ENCODE assay signal across 7 mouse cellular contexts in genomic region chr16:17922163-17922538, GRCm38 (mm10). TPM values are rescaled to one million over a fixed set of nuclear protein-coding genes. Genes with fewer than 3 reads are reported as not detected.
DNase-seq lines count a peak whose midpoint lies in the region; ATAC-seq and TF ChIP-seq lines count a peak whose summit lies in the region.

No protein-coding gene starts in this region.

- peaks cover 32% of the 10 kb centered on the region for H3K4me1 ChIP-seq in embryonic facial prominence, embryonic 10.5 days
- peaks cover 14% of the 10 kb centered on the region for H3K4me1 ChIP-seq in heart, embryonic 16.5 days (ENCODE audit: control insufficient read depth, insufficient read depth, low read length)

- peak overlapping the region; percentile 90 for H3K9ac ChIP-seq in heart, embryonic 16.5 days (ENCODE audit: low read length)

- no peaks in the 10 kb centered on the region for H3K9me3 ChIP-seq in embryonic facial prominence, embryonic 10.5 days
- no peaks in the 10 kb centered on the region for H3K9me3 ChIP-seq in heart, embryonic 16.5 days (replicated peaks; ENCODE audit: control insufficient read depth, low read length)

- H3K79me2 ChIP-seq in macrophage (ENCODE audit: inconsistent target), result peaks cover 7% of the 10 kb centered on the region; the same call in 1 of the 2 replicates

- DNase-seq in left cerebral cortex, adult 2 months (ENCODE audit: extremely low spot score in 1 of 2, low spot score in 2 of 2), result no peak
- DNase-seq in left cerebral cortex, adult 11 months (ENCODE audit: low spot score), result no peak
- DNase-seq in embryonic facial prominence, embryonic 10.5 days (ENCODE audit: low spot score), result no peak
- peak; percentile 65 for DNase-seq in testis, postnatal 14 days (ENCODE audit: low spot score)
- DNase-seq in frontal cortex, postnatal 10 days (ENCODE audit: low spot score in 2 of 2), result no peak

- no peak for TF ChIP-seq CTCF in left cerebral cortex, adult 2 months (IDR thresholded peaks at IDR 0.05)

- peaks cover 40% of the 10 kb centered on the region for H3K27me3 ChIP-seq in embryonic facial prominence, embryonic 10.5 days (replicated peaks; ENCODE audit: low read depth, poor library complexity, severe bottlenecking)
- H3K27me3 ChIP-seq in heart, embryonic 16.5 days (ENCODE audit: control insufficient read depth, insufficient read depth, low read length), result peaks cover 22% of the 10 kb centered on the region

- under 1% methylated on average over 14 of the region's 14 CpGs for WGBS in embryonic facial prominence, embryonic 10.5 days
- under 1% methylated on average over 14 of the region's 14 CpGs for WGBS in heart, embryonic 16.5 days
- WGBS in macrophage (ENCODE audit: missing documents), result 0% methylated on average over 14 of the region's 14 CpGs

- peak; percentile 11; the same call in 1 of the 2 replicates for ATAC-seq in heart, embryonic 16.5 days (replicated peaks; ENCODE audit: extremely low read depth, insufficient read depth, low FRiP score)

- H3K4me3 ChIP-seq in left cerebral cortex, adult 2 months, result peak overlapping the region; percentile 78
- H3K4me3 ChIP-seq in embryonic facial prominence, embryonic 10.5 days, result peak overlapping the region; percentile 84
- peak overlapping the region; percentile 87 for H3K4me3 ChIP-seq in heart, embryonic 16.5 days (ENCODE audit: low read length)
- H3K4me3 ChIP-seq in macrophage (ENCODE audit: inconsistent target), result peak overlapping the region; percentile 95

- H3K4me2 ChIP-seq in heart, embryonic 16.5 days (ENCODE audit: low read depth, low read length), result peak overlapping the region; percentile 90

- H3K36me3 ChIP-seq in embryonic facial prominence, embryonic 10.5 days (replicated peaks), result peaks cover 24% of the 10 kb centered on the region
- peaks cover 7% of the 10 kb centered on the region for H3K36me3 ChIP-seq in heart, embryonic 16.5 days (ENCODE audit: control insufficient read depth, insufficient read depth)
- H3K36me3 ChIP-seq in macrophage (ENCODE audit: inconsistent target), result 0 out of 2 replicates have a peak, but pooled peaks cover 5% of the 10 kb centered on the region

- peak overlapping the region; percentile 90 for H3K27ac ChIP-seq in left cerebral cortex, adult 2 months
- H3K27ac ChIP-seq in embryonic facial prominence, embryonic 10.5 days (replicated peaks), result peak overlapping the region; percentile 89
- peak overlapping the region; percentile 81 for H3K27ac ChIP-seq in heart, embryonic 16.5 days (ENCODE audit: low read length)
- H3K27ac ChIP-seq in macrophage, result peak overlapping the region; percentile 83

- intact Hi-C loops in left cerebral cortex, adult 2 months (cut with DNase I), result loop anchor here (10.0 kb wide), 1 partner anchor 313 kb away; the partner anchor contains the start of gene Zdhhc8

RNA-seq across cellular contexts. Expression of gene Slc25a1, which starts 5.9 kb away (rescaled TPM):
- 10 to 100 TPM; 39.2 to 43.9 TPM for total RNA-seq in left cerebral cortex, adult 2 months (2021)
- polyA plus RNA-seq in embryonic facial prominence, embryonic 10.5 days (2016; fragmentation: Nextera tagmentation; extraction: Ambion mirVana), result 85.8 and 90.6 TPM in 2 replicates
- polyA plus RNA-seq in heart, embryonic 16.5 days (2015; fragmentation: Nextera tagmentation; extraction: Ambion mirVana), result 27.2 and 27.9 TPM in 2 replicates
- total RNA-seq in macrophage (2018; cell fraction: chromatin; rRNA removed), result 10 to 100 TPM; 23.7 to 85.3 (median 42.9) TPM
- 10 to 100 TPM; 54.1 to 99.1 (median 76.3) TPM for total RNA-seq in macrophage (2018; cell fraction: cytosol; rRNA removed)
- total RNA-seq in macrophage (2018; cell fraction: nucleus; rRNA removed), result 10 to 100 TPM; 29.4 to 60.0 (median 42.6) TPM
- 61.5 to 82.8 TPM (median 66.1 TPM) in 3 replicates for polyA plus RNA-seq in macrophage (2018)

RNA-seq across cellular contexts. Expression of gene Gsc2, which starts 7.3 kb away (rescaled TPM):
- total RNA-seq in left cerebral cortex, adult 2 months (2021), result not detected
- not detected in 2 replicates for polyA plus RNA-seq in embryonic facial prominence, embryonic 10.5 days (2016; fragmentation: Nextera tagmentation; extraction: Ambion mirVana)
- not detected in 2 replicates for polyA plus RNA-seq in heart, embryonic 16.5 days (2015; fragmentation: Nextera tagmentation; extraction: Ambion mirVana)
- not detected for total RNA-seq in macrophage (2018; cell fraction: chromatin; rRNA removed)
- total RNA-seq in macrophage (2018; cell fraction: cytosol; rRNA removed), result not detected
- total RNA-seq in macrophage (2018; cell fraction: nucleus; rRNA removed), result not detected
- not detected in 3 replicates for polyA plus RNA-seq in macrophage (2018)

RNA-seq across cellular contexts. Expression of gene Ess2, which starts 11.0 kb away (rescaled TPM):
- total RNA-seq in left cerebral cortex, adult 2 months (2021), result 10 to 100 TPM; 27.8 to 31.8 TPM
- polyA plus RNA-seq in embryonic facial prominence, embryonic 10.5 days (2016; fragmentation: Nextera tagmentation; extraction: Ambion mirVana), result 57.4 and 60.6 TPM in 2 replicates
- 31.6 and 32.7 TPM in 2 replicates for polyA plus RNA-seq in heart, embryonic 16.5 days (2015; fragmentation: Nextera tagmentation; extraction: Ambion mirVana)
- 100 to 1,000 TPM in 1 of 26 experiments, 10 to 100 TPM in 25; 13.0 to 103 (median 64.3) TPM for total RNA-seq in macrophage (2018; cell fraction: chromatin; rRNA removed)
- total RNA-seq in macrophage (2018; cell fraction: cytosol; rRNA removed), result 10 to 100 TPM in 18 of 26 experiments, 1 to 10 TPM in 8; 6.2 to 14.3 (median 11.2) TPM
- total RNA-seq in macrophage (2018; cell fraction: nucleus; rRNA removed), result 10 to 100 TPM; 14.2 to 44.8 (median 30.6) TPM
- polyA plus RNA-seq in macrophage (2018), result 10.8 to 12.0 TPM (median 11.9 TPM) in 3 replicates

RNA-seq across cellular contexts. Expression of gene Tssk2, which starts 23.7 kb away (rescaled TPM):
- total RNA-seq in left cerebral cortex, adult 2 months (2021), result not detected
- polyA plus RNA-seq in embryonic facial prominence, embryonic 10.5 days (2016; fragmentation: Nextera tagmentation; extraction: Ambion mirVana), result 0.14 TPM in 1 of 2 replicates, not detected in the other
- not detected in 2 replicates for polyA plus RNA-seq in heart, embryonic 16.5 days (2015; fragmentation: Nextera tagmentation; extraction: Ambion mirVana)
- total RNA-seq in macrophage (2018; cell fraction: chromatin; rRNA removed), result not detected
- not detected for total RNA-seq in macrophage (2018; cell fraction: cytosol; rRNA removed)
- total RNA-seq in macrophage (2018; cell fraction: nucleus; rRNA removed), result not detected
- polyA plus RNA-seq in macrophage (2018), result not detected in 3 replicates

RNA-seq across cellular contexts. Expression of gene Dgcr2, which starts 23.8 kb away (rescaled TPM):
- total RNA-seq in left cerebral cortex, adult 2 months (2021), result 10 to 100 TPM; 93.2 to 99.7 TPM
- 98.6 and 100 TPM in 2 replicates for polyA plus RNA-seq in embryonic facial prominence, embryonic 10.5 days (2016; fragmentation: Nextera tagmentation; extraction: Ambion mirVana)
- polyA plus RNA-seq in heart, embryonic 16.5 days (2015; fragmentation: Nextera tagmentation; extraction: Ambion mirVana), result 46.9 and 55.2 TPM in 2 replicates
- 10 to 100 TPM; 13.9 to 40.2 (median 28.4) TPM for total RNA-seq in macrophage (2018; cell fraction: chromatin; rRNA removed)
- 10 to 100 TPM; 19.2 to 35.5 (median 28.2) TPM for total RNA-seq in macrophage (2018; cell fraction: cytosol; rRNA removed)
- 10 to 100 TPM; 23.9 to 47.4 (median 37.7) TPM for total RNA-seq in macrophage (2018; cell fraction: nucleus; rRNA removed)
- polyA plus RNA-seq in macrophage (2018), result 13.7 to 28.0 TPM (median 27.2 TPM) in 3 replicates
